Mouse (Mus musculus) forebrain, embryonic 10.5 days (tissue): Measurements from ENCODE around the gene Ywhab. TPM values are rescaled to one million over a fixed set of nuclear protein-coding genes. Genes with fewer than 3 reads are reported as not detected.

Experiments used
- DNase-seq: peaks from one replicate; pipeline ENCODE4 v3.0.0-alpha.2; 2017; ENCODE audit warnings: low spot score; ENCODE audit errors: extremely low spot score
- H3K27ac ChIP-seq: fragments of 300-500 bp; sonication (generic); 2 replicates; pipeline ENCODE4 v1.5.1; 2016; ENCODE audit warnings: mild to moderate bottlenecking
- H3K27me3 ChIP-seq: fragments of 300-500 bp; sonication (generic); 2 replicates; pipeline ENCODE4 v1.6.1; 2016; ENCODE audit warnings: mild to moderate bottlenecking; ENCODE audit not compliant: poor library complexity, severe bottlenecking
- H3K36me3 ChIP-seq: fragments of 300-500 bp; sonication (generic); replicated peaks from 2 replicates; pipeline ENCODE4 v1.6.1; 2016; ENCODE audit warnings: mild to moderate bottlenecking, moderate library complexity
- H3K4me1 ChIP-seq: fragments of 300-500 bp; sonication (generic); 2 replicates; pipeline ENCODE4 v1.6.1; 2016
- H3K4me3 ChIP-seq: fragments of 300-500 bp; sonication (generic); 2 replicates; pipeline ENCODE4 v1.5.1; 2016; ENCODE audit warnings: mild to moderate bottlenecking, moderate library complexity
- H3K9me3 ChIP-seq: fragments of 300-500 bp; sonication (generic); 2 replicates; pipeline ENCODE4 v1.6.1; 2016; ENCODE audit warnings: mild to moderate bottlenecking, moderate library complexity
- WGBS: fragments of 180-500 bp; shearing (Covaris S2); methylation state at CpG from one replicate; pipeline ENCODE4 v1.1.7; 2016; 5-methylcytosine and 5-hydroxymethylcytosine counted together
- polyA plus RNA-seq: library from polyadenylated mRNA; unstranded; fragments of >200 nt; fragmentation: Nextera tagmentation; extraction: Ambion mirVana; gene quantifications from 2 replicates; pipeline ENCODE4 v1.2.1, GENCODE M21; 2016

Ywhab gene
- polyA plus RNA-seq = 308 and 317 TPM in 2 replicates

- Histone ChIP-seq H3K27me3 (no peaks in the 10 kb centered on the region), H3K36me3 (peaks cover 24% of the 10 kb centered on the region), H3K27ac (peak within 1 kb of the TSS; percentile 94), H3K9me3 (no peaks in the 10 kb centered on the region), H3K4me3 (peak within 1 kb of the TSS; percentile 98), H3K4me1 (peaks cover 31% of the 10 kb centered on the region)
- no peak for DNase-seq
- WGBS = 0% methylated on average over 14 of the region's 14 CpGs
Observed at GRCm38 (mm10) chr2:163994654-163994976, at the start of gene Ywhab. Ywhab (plus strand) TSS chr2:163994960.

- no peak overlapping the region for H3K4me3 ChIP-seq
- H3K4me1 ChIP-seq = no peaks in the 10 kb centered on the region
- 0 out of 2 replicates have a peak, but pooled peaks cover 4% of the 10 kb centered on the region for H3K27me3 ChIP-seq
- H3K9me3 ChIP-seq = no peaks in the 10 kb centered on the region
- no peak for DNase-seq
- 91% methylated on average over 15 of the region's 15 CpGs for WGBS
- no peak overlapping the region for H3K27ac ChIP-seq
- no peaks in the 10 kb centered on the region for H3K36me3 ChIP-seq
Observed at GRCm38 (mm10) chr2:163946221-163946620, 48.5 kb upstream of the Ywhab start.

- Histone ChIP-seq H3K27me3 (0 out of 2 replicates have a peak, but pooled peaks cover 4% of the 10 kb centered on the region), H3K27ac (no peak overlapping the region), H3K36me3 (no peaks in the 10 kb centered on the region), H3K4me1 (no peaks in the 10 kb centered on the region), H3K9me3 (no peaks in the 10 kb centered on the region), H3K4me3 (no peak overlapping the region)
- no peak for DNase-seq
- 70% methylated on average over 7 of the region's 7 CpGs for WGBS
Observed at GRCm38 (mm10) chr2:163947976-163948375, 46.8 kb upstream of the Ywhab start.

GRCm38 (mm10) chr2:163951770-163952169 lies 43.0 kb upstream of the Ywhab start:
- no peaks in the 10 kb centered on the region for H3K9me3 ChIP-seq
- peak; percentile 50 for DNase-seq
- H3K4me1 ChIP-seq = no peaks in the 10 kb centered on the region
- H3K27ac ChIP-seq = no peak overlapping the region
- no peak overlapping the region for H3K4me3 ChIP-seq
- WGBS = 22% methylated on average over 4 of the region's 4 CpGs
- no peaks in the 10 kb centered on the region for H3K36me3 ChIP-seq
- H3K27me3 ChIP-seq = 0 out of 2 replicates have a peak, but pooled peaks cover 4% of the 10 kb centered on the region

- 77% methylated on average over 7 of the region's 7 CpGs for WGBS
- Histone ChIP-seq H3K4me3 (no peak overlapping the region), H3K36me3 (no peaks in the 10 kb centered on the region), H3K27me3 (0 out of 2 replicates have a peak, but pooled peaks cover 4% of the 10 kb centered on the region), H3K9me3 (peaks cover 5% of the 10 kb centered on the region), H3K4me1 (no peaks in the 10 kb centered on the region), H3K27ac (no peak overlapping the region)
- DNase-seq = no peak
Observed at GRCm38 (mm10) chr2:163953622-163954310, 41.0 kb upstream of the Ywhab start.

GRCm38 (mm10) chr2:163964606-163965560 lies 29.9 kb upstream of the Ywhab start:
- 77% methylated on average over 19 of the region's 19 CpGs for WGBS
- DNase-seq = no peak

GRCm38 (mm10) chr2:163965706-163966105 lies 29.1 kb upstream of the Ywhab start:
- Histone ChIP-seq H3K36me3 (no peaks in the 10 kb centered on the region), H3K4me3 (no peak overlapping the region), H3K27ac (no peak overlapping the region), H3K4me1 (0 out of 2 replicates have a peak, but pooled peaks cover 3% of the 10 kb centered on the region), H3K27me3 (no peaks in the 10 kb centered on the region), H3K9me3 (0 out of 2 replicates have a peak, but pooled peaks cover 2% of the 10 kb centered on the region)
- no peak for DNase-seq
- 78% methylated on average over 7 of the region's 7 CpGs for WGBS

More at GRCm38 (mm10) chr2:163964606-163965560, 29.9 kb upstream of the Ywhab start:
- Histone ChIP-seq H3K27me3 (no peaks in the 10 kb centered on the region), H3K4me3 (no peak overlapping the region), H3K36me3 (no peaks in the 10 kb centered on the region), H3K9me3 (0 out of 2 replicates have a peak, but pooled peaks cover 2% of the 10 kb centered on the region), H3K27ac (no peak overlapping the region), H3K4me1 (0 out of 2 replicates have a peak, but pooled peaks cover 3% of the 10 kb centered on the region)

- Histone ChIP-seq H3K9me3 (no peaks in the 10 kb centered on the region), H3K27ac (no peak overlapping the region), H3K27me3 (no peaks in the 10 kb centered on the region), H3K4me3 (no peak overlapping the region), H3K36me3 (no peaks in the 10 kb centered on the region), H3K4me1 (0 out of 2 replicates have a peak, but pooled peaks cover 3% of the 10 kb centered on the region)
- peak; percentile 51 for DNase-seq
- 5% methylated on average over 5 of the region's 5 CpGs for WGBS
Observed at GRCm38 (mm10) chr2:163968581-163968980, 26.2 kb upstream of the Ywhab start.

- no peak overlapping the region for H3K4me3 ChIP-seq
- H3K27ac ChIP-seq = no peak overlapping the region
- H3K9me3 ChIP-seq = peaks cover under 1% of the 10 kb centered on the region; the same call in 1 of the 2 replicates
- H3K27me3 ChIP-seq = no peaks in the 10 kb centered on the region
- 69% methylated on average over 3 of the region's 3 CpGs for WGBS
- no peak for DNase-seq
- H3K36me3 ChIP-seq = no peaks in the 10 kb centered on the region
- no peaks in the 10 kb centered on the region for H3K4me1 ChIP-seq
Observed at GRCm38 (mm10) chr2:163970326-163970725, 24.4 kb upstream of the Ywhab start.

GRCm38 (mm10) chr2:163974056-163974455 lies 20.7 kb upstream of the Ywhab start:
- Histone ChIP-seq H3K27me3 (no peaks in the 10 kb centered on the region), H3K4me3 (no peak overlapping the region), H3K27ac (no peak overlapping the region), H3K4me1 (no peaks in the 10 kb centered on the region), H3K36me3 (no peaks in the 10 kb centered on the region), H3K9me3 (peaks cover 5% of the 10 kb centered on the region)
- WGBS = 93% methylated on average over 2 of the region's 2 CpGs
- DNase-seq = no peak

GRCm38 (mm10) chr2:163976448-163976847 lies 18.3 kb upstream of the Ywhab start:
- H3K4me1 ChIP-seq = no peaks in the 10 kb centered on the region
- no peak overlapping the region for H3K27ac ChIP-seq
- WGBS = 85% methylated on average over 6 of the region's 7 CpGs
- H3K9me3 ChIP-seq = peaks cover 5% of the 10 kb centered on the region
- DNase-seq = no peak
- H3K27me3 ChIP-seq = no peaks in the 10 kb centered on the region
- no peak overlapping the region for H3K4me3 ChIP-seq
- no peaks in the 10 kb centered on the region for H3K36me3 ChIP-seq

GRCm38 (mm10) chr2:163987233-163987632 lies 7.5 kb upstream of the Ywhab start:
- H3K27ac ChIP-seq = no peak overlapping the region
- H3K36me3 ChIP-seq = no peaks in the 10 kb centered on the region
- DNase-seq = no peak
- WGBS = 89% methylated on average over 8 of the region's 8 CpGs
- no peaks in the 10 kb centered on the region for H3K4me1 ChIP-seq
- H3K4me3 ChIP-seq = no peak overlapping the region
- no peaks in the 10 kb centered on the region for H3K27me3 ChIP-seq
- H3K9me3 ChIP-seq = no peaks in the 10 kb centered on the region
